Mouse (Mus musculus): ENCODE results near the gene Ocel1.
A peak's percentile ranks its signal among the peaks of the same experiment; 100 is the strongest.

Ocel1 gene

GRCm38 (mm10) chr8:71403107-71403885 is 32.2 kb downstream of the Ocel1 start:
- no peak for DNase-seq (ENCODE audit: low spot score in 2 of 2)

GRCm38 (mm10) chr8:71404011-71404410 is 32.9 kb downstream of the Ocel1 start:
- DNase-seq (ENCODE audit: low spot score in 2 of 2), result no peak

- DNase-seq (ENCODE audit: low spot score in 2 of 2), result no peak
Observed at GRCm38 (mm10) chr8:71404951-71405351, 33.9 kb downstream of the Ocel1 start.

- peak; percentile 92 to 94 for DNase-seq (ENCODE audit: low spot score in 2 of 2)
Observed at GRCm38 (mm10) chr8:71405401-71406098, 34.5 kb downstream of the Ocel1 start, which contains the start of gene Ankle1. Gene Ankle1, plus strand, starts transcription at chr8:71406010.

- DNase-seq (ENCODE audit: low spot score in 2 of 2), result no peak
Observed at GRCm38 (mm10) chr8:71406099-71407015, 35.3 kb downstream of the Ocel1 start.

- no peak for DNase-seq (ENCODE audit: low spot score in 2 of 2)
Observed at GRCm38 (mm10) chr8:71407441-71407840, 36.3 kb downstream of the Ocel1 start.

GRCm38 (mm10) chr8:71408231-71408630 is 37.1 kb downstream of the Ocel1 start:
- DNase-seq (ENCODE audit: low spot score in 2 of 2), result no peak

GRCm38 (mm10) chr8:71411535-71412273 is 40.6 kb downstream of the Ocel1 start:
- DNase-seq (ENCODE audit: low spot score in 2 of 2), result no peak

- DNase-seq (ENCODE audit: low spot score in 2 of 2), result no peak
Observed at GRCm38 (mm10) chr8:71422121-71422520, 51.0 kb downstream of the Ocel1 start.

Data from right cerebral cortex, adult 2 months (tissue).